Mouse (Mus musculus) bone marrow macrophage, adult 2 months (primary cell): Measurements from ENCODE around the gene Tnc.

Source experiments
- CTCF ChIP-seq: IDR thresholded peaks from 2 replicates; pipeline ENCODE4 v1.5.1; 2012; ENCODE audit warnings: low read depth, mild to moderate bottlenecking, low read length, moderate library complexity
- POLR2A ChIP-seq: IDR thresholded peaks from 2 replicates; pipeline ENCODE4 v1.6.1; 2012; ENCODE audit warnings: mild to moderate bottlenecking, low read depth, low read length, borderline replicate concordance

DNA sequence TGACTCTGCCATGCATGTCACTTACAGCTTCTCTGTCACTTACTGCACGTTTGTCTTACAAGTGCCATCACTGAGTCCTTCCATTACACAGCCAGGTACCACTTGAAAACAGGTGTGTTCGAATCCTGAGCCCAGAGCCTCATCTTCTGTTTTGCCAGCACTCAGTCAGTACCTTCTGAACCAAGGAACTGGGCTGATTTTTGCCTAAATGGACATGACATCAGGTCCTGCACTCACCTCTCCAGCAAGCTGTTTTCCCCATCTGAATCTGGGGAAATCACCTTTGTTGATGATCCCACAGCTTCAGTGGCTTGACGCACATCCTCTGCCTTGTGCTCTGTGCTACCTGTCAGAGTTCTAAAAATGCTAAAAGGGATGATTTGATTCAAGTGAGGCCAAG, 107.4 kb downstream of the Tnc start:
- TF ChIP-seq CTCF (no peak), POLR2A (no peak)
